Mouse (Mus musculus) forebrain, embryonic 14.5 days (tissue): Measurements from ENCODE around the gene Rfx3. TPM values are rescaled to one million over a fixed set of nuclear protein-coding genes. Genes with fewer than 3 reads are reported as not detected.

ENCODE experiments used
- ATAC-seq: fragments of 200-750 bp; cut with Nextera tagmentation; 2 replicates; pipeline ENCODE4 v1.8.0; 2017; ENCODE audit warnings: mild to moderate bottlenecking, moderate library complexity
- DNase-seq: peaks from one replicate; pipeline ENCODE4 v3.0.0-alpha.2; 2015; ENCODE audit warnings: low spot score
- H3K27ac ChIP-seq: fragments of 300-500 bp; sonication (generic); 2 replicates; pipeline ENCODE4 v1.5.1; 2014; ENCODE audit warnings: low read depth, mild to moderate bottlenecking, control low read depth, low read length, moderate library complexity
- H3K27me3 ChIP-seq: fragments of 300-500 bp; sonication (generic); replicated peaks from 2 replicates; pipeline ENCODE4 v1.6.1; 2014; ENCODE audit warnings: low read length, control low read depth, mixed read lengths; ENCODE audit not compliant: control insufficient read depth, insufficient read depth
- H3K36me3 ChIP-seq: fragments of 300-500 bp; sonication (generic); 2 replicates; pipeline ENCODE4 v1.6.1; 2014; ENCODE audit warnings: low read length, control low read depth; ENCODE audit not compliant: control insufficient read depth, insufficient read depth
- H3K4me1 ChIP-seq: fragments of 300-500 bp; sonication (generic); 2 replicates; pipeline ENCODE4 v1.6.1; 2014; ENCODE audit warnings: antibody characterized with exemption, low read length, control low read depth; ENCODE audit not compliant: control insufficient read depth, insufficient read depth
- H3K4me2 ChIP-seq: fragments of 300-500 bp; sonication (generic); 2 replicates; pipeline ENCODE4 v1.6.1; 2014; ENCODE audit warnings: mild to moderate bottlenecking, control low read depth, low read length
- H3K4me3 ChIP-seq: fragments of 300-500 bp; sonication (generic); 2 replicates; pipeline ENCODE4 v1.5.1; 2014; ENCODE audit warnings: low read depth, low read length, control low read depth
- H3K9ac ChIP-seq: fragments of 300-500 bp; sonication (generic); 2 replicates; pipeline ENCODE4 v1.6.1; 2014; ENCODE audit warnings: mild to moderate bottlenecking, low read length, control low read depth, moderate library complexity
- H3K9me3 ChIP-seq: fragments of 300-500 bp; sonication (generic); replicated peaks from 2 replicates; pipeline ENCODE4 v1.6.1; 2016; ENCODE audit warnings: low read length, control low read depth, mixed read lengths; ENCODE audit not compliant: control insufficient read depth
- WGBS: fragments of 180-500 bp; shearing (Covaris S2); extraction: QIAGEN DNeasy Blood & Tissue Kit; methylation state at CpG from one replicate; pipeline ENCODE4 v1.1.7; 2014; 5-methylcytosine and 5-hydroxymethylcytosine counted together
- polyA plus RNA-seq: library from polyadenylated mRNA; unstranded; fragments of >200 nt; fragmentation: Nextera tagmentation; extraction: Ambion mirVana; gene quantifications from 2 replicates; pipeline ENCODE4 v1.2.1, GENCODE M21; 2014

Rfx3 gene
- polyA plus RNA-seq, 1 experiment from 2014 or later, result 25.1 TPM

DNA sequence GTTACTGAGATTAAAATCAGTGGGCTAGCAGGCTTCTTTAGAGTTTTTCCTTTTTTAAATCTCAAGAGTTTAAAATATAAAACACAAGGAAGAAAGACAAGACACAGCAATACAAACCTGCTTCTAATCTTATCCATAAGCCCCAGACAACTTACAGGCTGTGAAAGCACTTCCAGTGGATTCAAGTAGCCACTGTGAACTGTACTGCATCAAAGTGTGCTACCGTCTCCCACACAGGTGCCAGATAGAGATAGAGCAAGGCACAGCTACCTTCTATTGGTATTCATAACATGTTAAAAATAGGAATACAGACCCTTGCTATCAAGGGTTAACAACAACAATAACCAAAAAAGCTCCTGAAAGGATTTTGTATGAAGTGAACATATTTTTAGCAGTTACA is 178.5 kb downstream of the Rfx3 start:
- ATAC-seq, result no peak
- Histone ChIP-seq H3K9me3 (no peaks in the 10 kb centered on the region), H3K9ac (no peak overlapping the region), H3K4me1 (no peaks in the 10 kb centered on the region), H3K36me3 (no peaks in the 10 kb centered on the region), H3K4me2 (no peak overlapping the region), H3K27ac (no peak overlapping the region), H3K27me3 (no peaks in the 10 kb centered on the region), H3K4me3 (no peak overlapping the region)
- 82% methylated on average over 1 of the region's 1 CpGs for WGBS
- DNase-seq, result no peak

DNA sequence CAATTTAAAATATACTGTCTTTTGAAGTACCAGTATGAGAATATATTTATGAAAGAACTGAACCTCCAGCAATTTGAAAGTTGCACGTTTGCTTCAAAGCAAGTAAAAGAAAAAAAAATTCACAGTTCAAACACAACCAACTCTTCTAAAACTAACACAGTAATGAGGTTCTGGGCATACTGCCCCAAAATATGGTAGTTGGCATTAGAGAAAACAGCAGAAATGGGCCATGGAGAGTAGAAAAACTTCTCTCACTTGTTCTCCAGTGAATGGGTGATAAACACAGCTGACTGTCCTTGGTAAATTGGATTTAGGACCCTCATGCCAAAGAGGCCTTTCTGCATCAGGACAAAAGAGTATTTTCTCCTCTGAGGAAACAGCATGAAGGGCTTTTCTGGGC is 182.7 kb downstream of the Rfx3 start:
- Histone ChIP-seq H3K9ac (no peak overlapping the region), H3K9me3 (no peaks in the 10 kb centered on the region), H3K27me3 (no peaks in the 10 kb centered on the region), H3K4me1 (no peaks in the 10 kb centered on the region), H3K27ac (no peak overlapping the region), H3K36me3 (peaks cover 12% of the 10 kb centered on the region), H3K4me2 (no peak overlapping the region), H3K4me3 (no peak overlapping the region)
- 56% methylated on average over 1 of the region's 1 CpGs for WGBS
- DNase-seq, result no peak
- ATAC-seq, result no peak

- H3K27me3 ChIP-seq, result no peaks in the 10 kb centered on the region
- H3K4me1 ChIP-seq, result no peaks in the 10 kb centered on the region
- no peak overlapping the region for H3K9ac ChIP-seq
- H3K27ac ChIP-seq, result no peak overlapping the region
- no peak overlapping the region for H3K4me2 ChIP-seq
- peaks cover 5% of the 10 kb centered on the region for H3K36me3 ChIP-seq
- ATAC-seq (no peak), DNase-seq (no peak)
- H3K9me3 ChIP-seq, result peaks cover 1% of the 10 kb centered on the region; the same call in 1 of the 2 replicates
- no peak overlapping the region for H3K4me3 ChIP-seq
Observed at GRCm38 (mm10) chr19:27817661-27818060, 193.3 kb downstream of the Rfx3 start.

- Histone ChIP-seq H3K9me3 (no peaks in the 10 kb centered on the region), H3K27me3 (no peaks in the 10 kb centered on the region), H3K9ac (no peak overlapping the region), H3K4me1 (no peaks in the 10 kb centered on the region), H3K36me3 (peaks cover 9% of the 10 kb centered on the region; the same call in 1 of the 2 replicates), H3K4me3 (no peak overlapping the region), H3K27ac (no peak overlapping the region), H3K4me2 (no peak overlapping the region)
- WGBS, result 59% methylated on average over 4 of the region's 4 CpGs
- ATAC-seq, result no peak
- DNase-seq, result no peak
Observed at GRCm38 (mm10) chr19:27780030-27780429, 230.9 kb downstream of the Rfx3 start.

DNA sequence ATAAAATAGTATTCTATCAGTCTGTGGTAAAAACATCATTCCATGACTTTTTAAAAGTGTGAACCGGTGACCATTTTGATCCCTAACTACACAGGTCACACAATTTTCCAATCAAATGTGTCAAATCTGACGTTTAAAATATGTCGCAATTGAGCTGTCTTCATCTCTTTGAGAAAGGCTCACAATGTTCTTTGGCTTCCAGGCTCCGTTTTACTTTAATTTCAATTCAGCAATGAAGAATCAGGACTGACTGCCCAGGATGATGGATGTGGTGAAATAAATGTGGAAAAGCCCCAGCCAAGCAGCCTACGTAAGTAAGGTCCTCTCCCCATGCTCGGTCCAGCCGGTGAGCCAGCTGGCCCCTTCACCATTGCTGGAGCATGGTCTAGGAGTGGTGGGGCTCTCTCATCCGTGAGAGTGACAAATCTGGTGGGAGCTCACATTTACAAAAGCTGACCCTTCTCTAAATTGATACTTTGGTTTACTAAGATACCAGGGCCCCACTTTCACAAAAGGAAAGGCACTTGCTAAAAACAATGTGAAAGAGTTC is 240.2 kb downstream of the Rfx3 start:
- peaks cover 23% of the 10 kb centered on the region for H3K36me3 ChIP-seq
- H3K27ac ChIP-seq, result no peak overlapping the region
- H3K4me1 ChIP-seq, result no peaks in the 10 kb centered on the region
- no peak overlapping the region for H3K4me3 ChIP-seq
- no peaks in the 10 kb centered on the region for H3K27me3 ChIP-seq
- no peak overlapping the region for H3K9ac ChIP-seq
- H3K9me3 ChIP-seq, result no peaks in the 10 kb centered on the region
- no peak for ATAC-seq
- WGBS, result 84% methylated on average over 8 of the region's 8 CpGs
- no peak for DNase-seq
- H3K4me2 ChIP-seq, result no peak overlapping the region

DNA sequence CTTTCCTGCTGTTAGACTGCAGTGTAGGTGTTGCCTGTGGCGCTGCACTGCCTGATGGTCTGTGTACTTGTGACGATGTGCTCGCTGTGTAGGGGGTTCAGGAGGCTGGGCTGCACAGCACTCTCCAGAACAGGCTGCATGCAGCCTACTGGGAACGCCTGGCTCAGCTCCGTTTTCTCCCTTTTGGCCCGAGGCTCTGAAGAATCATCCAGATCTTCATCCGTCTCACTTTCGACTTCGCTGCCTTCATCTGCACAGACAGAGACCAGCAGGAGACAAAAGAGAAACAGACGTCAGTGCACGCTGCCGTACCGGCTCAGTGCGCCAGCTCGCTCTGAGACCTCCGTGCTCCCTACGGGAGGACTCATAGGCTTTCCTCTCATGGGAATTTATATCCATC is 242.5 kb downstream of the Rfx3 start:
- ATAC-seq (no peak), DNase-seq (peak; percentile 42)
- peaks cover 31% of the 10 kb centered on the region for H3K36me3 ChIP-seq
- H3K4me2 ChIP-seq, result no peak overlapping the region
- H3K27me3 ChIP-seq, result no peaks in the 10 kb centered on the region
- H3K9me3 ChIP-seq, result no peaks in the 10 kb centered on the region
- no peak overlapping the region for H3K4me3 ChIP-seq
- H3K4me1 ChIP-seq, result no peaks in the 10 kb centered on the region
- 82% methylated on average over 17 of the region's 17 CpGs for WGBS
- peak overlapping the region; percentile 33; the same call in 1 of the 2 replicates for H3K27ac ChIP-seq
- H3K9ac ChIP-seq, result no peak overlapping the region

- Histone ChIP-seq H3K27me3 (no peaks in the 10 kb centered on the region), H3K27ac (no peak overlapping the region), H3K9ac (no peak overlapping the region), H3K9me3 (no peaks in the 10 kb centered on the region), H3K36me3 (peaks cover 8% of the 10 kb centered on the region; the same call in 1 of the 2 replicates), H3K4me1 (no peaks in the 10 kb centered on the region), H3K4me2 (no peak overlapping the region), H3K4me3 (no peak overlapping the region)
- DNase-seq (no peak), ATAC-seq (no peak)
- 87% methylated on average over 9 of the region's 9 CpGs for WGBS
Observed at GRCm38 (mm10) chr19:27760309-27760708, 250.7 kb downstream of the Rfx3 start.

DNA sequence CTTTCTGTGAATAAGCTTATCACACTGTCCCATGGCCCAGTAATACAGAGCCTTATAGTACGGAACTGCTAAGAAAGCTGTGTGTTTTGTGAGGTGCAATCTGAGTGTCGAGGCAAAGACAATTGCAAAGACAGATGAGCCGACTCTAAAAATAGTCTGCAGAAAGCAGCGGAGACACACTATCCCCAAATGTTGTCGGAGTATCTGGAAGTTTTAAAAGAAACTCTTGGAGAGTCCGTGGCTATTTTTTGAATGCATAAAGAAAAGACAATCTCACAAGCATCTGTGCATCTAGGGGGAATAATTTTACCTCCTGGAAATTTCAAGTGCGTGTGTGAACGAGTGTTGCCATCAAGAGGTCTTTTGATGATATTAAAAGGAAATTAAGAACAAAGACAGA is 251.6 kb downstream of the Rfx3 start:
- DNase-seq, result no peak
- Histone ChIP-seq H3K9me3 (no peaks in the 10 kb centered on the region), H3K4me1 (no peaks in the 10 kb centered on the region), H3K9ac (no peak overlapping the region), H3K4me3 (no peak overlapping the region), H3K27me3 (no peaks in the 10 kb centered on the region), H3K36me3 (no peaks in the 10 kb centered on the region; the same call in 1 of the 2 replicates), H3K4me2 (no peak overlapping the region), H3K27ac (no peak overlapping the region)
- WGBS, result 84% methylated on average over 8 of the region's 8 CpGs
- no peak for ATAC-seq

DNA sequence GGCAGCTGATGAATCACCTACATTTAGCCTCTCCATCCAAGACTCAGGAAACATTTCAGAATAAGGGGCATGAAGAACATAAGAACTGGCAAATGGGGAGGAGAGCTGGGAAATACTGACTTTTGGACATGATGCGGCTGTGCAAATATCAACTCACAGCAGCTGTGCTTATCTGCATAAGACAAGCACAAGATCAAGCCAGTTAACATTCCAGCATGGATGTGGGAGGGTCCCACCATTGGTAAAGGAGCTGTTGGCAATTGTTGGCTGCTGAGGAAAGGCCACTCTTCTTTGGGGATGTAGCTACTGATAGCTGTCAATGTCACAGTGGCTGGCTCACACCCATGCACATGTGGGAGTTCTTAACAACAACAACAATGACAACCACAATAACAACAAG is 263.7 kb downstream of the Rfx3 start:
- Histone ChIP-seq H3K27ac (no peak overlapping the region), H3K9ac (no peak overlapping the region), H3K27me3 (no peaks in the 10 kb centered on the region), H3K4me2 (no peak overlapping the region), H3K4me1 (no peaks in the 10 kb centered on the region), H3K4me3 (no peak overlapping the region), H3K9me3 (no peaks in the 10 kb centered on the region), H3K36me3 (no peaks in the 10 kb centered on the region)
- WGBS, result 93% methylated on average over 1 of the region's 1 CpGs
- DNase-seq (no peak), ATAC-seq (no peak)
